Mouse (Mus musculus): ENCODE data around the gene Gbgt1.
"Not testable (repeated sequence)": the region's sequence is repeated elsewhere in the genome, so short reads cannot be mapped to it uniquely, and the experiment has no call there.

Gbgt1 gene

DNA sequence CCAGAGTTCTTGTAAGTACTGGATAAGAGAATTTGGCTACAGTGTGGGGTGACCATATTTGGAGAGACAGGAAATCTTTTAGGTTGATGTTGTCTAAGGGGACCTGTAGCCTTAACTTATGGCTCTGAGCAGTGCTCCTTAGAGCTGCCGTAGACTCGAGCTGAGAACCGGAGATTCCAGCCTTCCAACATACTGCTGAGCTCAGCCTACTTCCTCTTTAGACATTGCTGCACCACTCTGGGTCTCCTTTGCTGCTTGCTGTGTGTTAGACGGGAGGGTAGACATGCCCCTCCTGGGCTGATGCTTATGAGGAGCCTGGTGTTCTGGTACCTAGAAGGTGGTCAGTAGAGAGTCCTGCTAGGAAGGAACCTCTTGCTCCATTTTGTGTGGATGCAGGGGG, 1.7 kb downstream of the Gbgt1 start:
- no peak for DNase-seq (ENCODE audit: low spot score in 2 of 2)

GRCm38 (mm10) chr2:28502987-28503386, 6.3 kb downstream of the Gbgt1 start:
- no peak for DNase-seq (ENCODE audit: low spot score in 2 of 2)

DNA sequence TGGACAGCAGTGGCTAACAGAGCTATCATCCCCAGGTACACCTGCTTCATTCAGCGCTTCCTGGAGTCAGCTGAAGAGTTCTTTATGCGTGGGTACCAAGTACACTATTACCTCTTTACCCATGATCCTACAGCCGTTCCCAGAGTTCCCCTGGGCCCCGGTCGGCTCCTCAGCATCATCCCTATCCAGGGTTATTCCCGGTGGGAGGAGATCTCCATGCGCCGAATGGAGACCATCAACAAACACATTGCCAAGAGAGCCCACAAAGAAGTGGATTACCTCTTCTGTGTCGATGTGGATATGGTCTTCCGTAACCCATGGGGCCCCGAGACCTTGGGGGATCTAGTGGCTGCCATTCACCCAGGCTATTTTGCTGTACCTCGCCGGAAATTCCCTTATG, 8.0 kb downstream of the Gbgt1 start:
- no peak for DNase-seq (ENCODE audit: low spot score in 2 of 2)

DNA sequence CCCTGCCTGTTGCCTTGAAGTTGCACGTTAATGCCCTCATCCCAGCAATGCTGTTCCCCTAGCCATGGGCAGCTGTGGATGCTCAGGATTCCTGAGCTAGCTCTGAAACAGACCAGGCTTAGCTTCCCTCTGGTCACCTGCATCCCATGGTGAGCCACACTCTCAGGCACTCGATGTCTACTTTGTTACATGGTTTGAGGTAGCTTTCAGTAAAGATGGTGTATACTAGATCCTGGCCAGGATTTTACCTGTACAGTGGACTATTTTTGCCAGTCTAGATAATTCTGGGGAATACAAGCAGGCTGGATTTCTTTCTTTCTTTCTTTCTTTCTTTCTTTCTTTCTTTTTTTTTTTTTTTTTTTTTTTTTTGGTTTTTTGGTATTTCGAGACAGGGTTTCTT, 9.1 kb downstream of the Gbgt1 start, which contains the start of gene Gm10134:
Gene Gm10134, plus strand, starts transcription at position 301 of the 400 bp plus-strand sequence.
- DNase-seq (ENCODE audit: low spot score in 2 of 2) = no peak

GRCm38 (mm10) chr2:28506291-28506690, 9.6 kb downstream of the Gbgt1 start:
- no peak for DNase-seq (ENCODE audit: low spot score in 2 of 2)

DNA sequence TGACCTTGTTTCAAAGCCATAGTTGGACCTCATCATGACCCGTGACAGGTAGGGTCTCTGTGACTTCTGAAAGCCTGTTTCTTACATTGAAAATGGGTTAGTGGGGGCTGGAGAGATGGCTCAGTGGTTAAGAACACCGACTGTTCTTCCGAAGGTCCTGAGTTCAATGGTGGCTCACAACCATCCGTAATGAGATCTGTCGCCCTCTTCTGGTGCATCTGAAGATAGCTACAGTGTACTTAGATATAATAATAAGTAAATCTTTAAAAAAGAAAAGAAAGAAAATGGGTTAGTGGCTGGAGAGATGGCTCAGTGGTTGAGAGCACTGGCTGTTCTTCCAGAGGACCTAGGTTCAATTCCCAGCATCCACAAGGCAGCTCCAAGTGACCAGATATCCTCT, 14.9 kb downstream of the Gbgt1 start:
- not testable (repeated sequence) for DNase-seq (ENCODE audit: low spot score in 2 of 2)

DNA sequence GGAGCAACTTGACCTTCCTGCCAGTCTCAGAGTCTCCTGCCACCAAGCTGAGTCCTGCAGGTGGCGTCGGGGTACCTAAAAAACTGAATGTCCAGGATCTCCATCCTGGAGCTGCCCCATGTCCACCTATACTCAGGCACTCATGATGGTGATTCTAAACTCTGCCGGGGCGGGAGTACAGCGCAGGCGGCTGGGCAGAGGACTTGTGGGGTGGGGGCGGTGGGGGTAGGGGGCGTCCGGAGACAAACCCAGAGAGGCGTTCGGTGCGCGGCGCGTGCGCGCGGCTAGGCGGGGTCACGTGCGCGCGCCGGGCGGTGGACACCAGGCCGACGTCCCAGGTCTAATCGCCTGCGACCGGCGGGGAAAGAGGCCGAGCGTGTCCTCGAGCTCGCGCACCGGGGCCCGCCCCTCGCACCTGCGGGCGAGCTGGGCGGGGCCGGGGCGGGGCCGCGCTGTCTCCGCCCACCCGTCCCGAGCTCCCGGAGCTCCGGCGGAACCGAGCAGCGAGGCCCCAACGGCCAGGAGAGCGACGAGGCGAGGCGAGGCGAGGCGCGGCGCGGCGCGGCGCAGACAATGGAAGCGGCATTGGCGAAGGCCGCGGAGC, 16.2 kb downstream of the Gbgt1 start, which contains the start of gene Ralgds:
Gene Ralgds, plus strand, starts transcription at position 328 of the 604 bp plus-strand sequence.
- no peak for DNase-seq (ENCODE audit: low spot score in 2 of 2)

DNA sequence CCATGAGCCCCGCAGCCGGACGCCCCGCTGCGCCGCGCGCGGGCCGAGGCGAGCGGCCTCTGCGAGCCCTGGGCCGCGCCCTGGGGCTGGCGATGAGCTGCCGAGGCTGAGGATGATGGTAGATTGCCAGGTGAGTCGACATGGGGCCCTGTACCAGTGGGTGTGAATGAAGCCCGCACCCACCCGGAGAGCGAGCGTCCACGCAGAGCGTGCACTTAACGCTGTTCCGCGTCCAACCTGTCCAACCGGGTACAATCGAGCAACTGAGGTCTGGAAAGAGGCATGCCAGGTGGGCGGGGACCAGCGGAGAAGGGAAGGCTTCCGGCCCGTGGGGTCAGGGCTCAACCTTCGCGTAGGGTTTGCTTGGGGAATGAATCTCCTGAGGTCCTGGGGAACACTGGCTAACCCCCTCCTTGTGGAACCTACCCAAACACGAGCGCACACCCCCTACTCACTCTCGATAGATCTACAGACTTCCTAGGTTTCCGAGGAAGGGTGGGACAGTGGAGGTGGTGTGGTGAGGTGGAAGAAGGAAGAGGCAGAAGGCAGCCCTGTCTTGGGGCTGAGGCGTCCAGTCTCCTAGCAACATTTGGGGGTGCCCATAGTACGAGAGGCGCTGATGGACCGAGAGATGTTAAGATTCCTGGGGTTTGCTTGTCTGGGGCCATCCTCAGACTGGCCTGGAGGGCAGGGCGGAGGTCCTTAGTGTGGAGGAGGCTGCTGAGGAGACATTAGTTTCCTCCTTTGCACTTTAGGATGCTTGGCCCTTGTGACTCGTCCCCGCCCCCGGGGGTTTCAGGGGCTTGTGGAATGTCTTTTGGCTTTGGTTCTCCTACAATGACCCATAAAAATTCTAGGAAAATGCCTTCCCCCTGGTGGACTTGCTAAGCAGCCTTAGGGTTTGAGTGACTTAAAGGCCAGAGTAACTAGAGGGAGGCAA, 17.0 kb downstream of the Gbgt1 start:
- no peak for DNase-seq (ENCODE audit: low spot score in 2 of 2)

DNA sequence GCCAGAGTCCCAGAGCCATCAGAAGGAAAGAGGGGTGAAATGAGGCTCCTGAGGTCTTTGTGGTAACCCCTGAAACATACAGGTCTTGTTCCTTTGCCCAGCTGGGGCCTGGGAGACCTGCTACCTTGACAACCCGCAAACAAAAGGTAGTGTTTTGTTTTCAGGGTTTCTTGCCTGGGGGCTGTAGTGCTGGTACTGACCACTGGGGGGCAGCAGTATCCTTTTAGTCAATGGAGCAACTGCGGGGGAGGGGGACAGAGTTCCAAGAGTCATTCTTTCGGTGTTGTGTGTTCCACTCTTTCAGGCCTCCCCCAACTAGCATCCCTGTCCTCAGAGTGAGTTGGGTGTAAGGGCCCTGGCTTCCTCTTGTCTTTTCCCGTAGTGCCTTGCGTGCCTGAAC, 17.8 kb downstream of the Gbgt1 start:
- peak; percentile 66 to 80 for DNase-seq (ENCODE audit: low spot score in 2 of 2)

DNA sequence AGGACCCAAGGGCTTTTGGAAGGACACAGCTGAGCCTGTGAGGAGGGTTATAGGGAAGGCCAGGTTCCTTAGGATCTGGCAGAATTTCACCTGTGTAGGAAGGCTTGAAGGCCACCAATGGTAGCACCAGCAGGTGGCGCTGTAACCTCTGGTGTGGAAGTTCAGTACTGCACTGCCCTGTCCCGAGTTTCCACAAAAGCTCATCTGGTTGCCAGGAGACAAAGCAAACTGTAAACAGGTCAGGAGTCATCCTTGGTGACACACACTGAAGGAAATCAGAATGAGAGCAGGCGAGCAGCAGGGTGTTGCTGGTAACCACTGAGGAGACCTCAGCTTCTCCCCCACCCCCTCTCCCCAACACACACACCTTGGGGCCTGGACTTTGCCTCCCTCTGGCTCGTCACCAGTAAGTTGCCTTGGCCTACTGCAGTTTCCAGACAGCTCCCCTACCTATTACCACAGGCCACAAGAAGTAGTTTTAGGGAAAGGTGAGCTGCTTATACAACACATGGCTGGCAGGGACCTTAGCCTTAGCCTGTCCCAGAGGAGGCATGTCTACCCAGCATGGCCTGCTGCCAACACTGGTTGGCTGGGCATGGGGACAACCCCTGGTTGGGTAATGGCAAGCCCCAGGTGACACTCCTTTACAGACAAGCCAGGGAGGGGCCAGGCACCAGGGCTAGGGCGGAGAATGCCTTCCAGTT, 20.7 kb downstream of the Gbgt1 start:
- peak; percentile 62 to 78 for DNase-seq (ENCODE audit: low spot score in 2 of 2)

- DNase-seq (ENCODE audit: low spot score in 2 of 2) = no peak
Observed at GRCm38 (mm10) chr2:28518231-28518630, 21.5 kb downstream of the Gbgt1 start.

DNA sequence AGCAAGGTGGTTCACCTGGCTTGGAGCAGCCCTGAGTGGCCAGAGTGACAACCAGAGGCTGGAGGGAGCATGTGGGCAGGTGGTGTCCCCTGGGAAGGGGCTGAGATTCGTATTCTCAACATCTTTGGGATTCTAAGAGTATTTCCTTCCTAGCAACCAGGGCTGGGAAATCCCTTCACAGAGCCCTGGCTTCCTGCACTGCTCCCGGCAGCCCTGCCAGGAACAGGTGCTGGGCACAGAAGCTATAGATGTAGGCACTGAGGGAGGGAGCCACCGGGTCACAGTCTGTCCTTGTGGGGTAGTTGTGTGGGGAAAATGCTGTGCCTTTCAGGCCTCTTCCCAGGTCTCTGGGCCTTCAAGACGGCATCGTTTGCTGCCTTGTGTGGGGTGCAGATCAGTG, 23.9 kb downstream of the Gbgt1 start:
- no peak for DNase-seq (ENCODE audit: low spot score in 2 of 2)

DNA sequence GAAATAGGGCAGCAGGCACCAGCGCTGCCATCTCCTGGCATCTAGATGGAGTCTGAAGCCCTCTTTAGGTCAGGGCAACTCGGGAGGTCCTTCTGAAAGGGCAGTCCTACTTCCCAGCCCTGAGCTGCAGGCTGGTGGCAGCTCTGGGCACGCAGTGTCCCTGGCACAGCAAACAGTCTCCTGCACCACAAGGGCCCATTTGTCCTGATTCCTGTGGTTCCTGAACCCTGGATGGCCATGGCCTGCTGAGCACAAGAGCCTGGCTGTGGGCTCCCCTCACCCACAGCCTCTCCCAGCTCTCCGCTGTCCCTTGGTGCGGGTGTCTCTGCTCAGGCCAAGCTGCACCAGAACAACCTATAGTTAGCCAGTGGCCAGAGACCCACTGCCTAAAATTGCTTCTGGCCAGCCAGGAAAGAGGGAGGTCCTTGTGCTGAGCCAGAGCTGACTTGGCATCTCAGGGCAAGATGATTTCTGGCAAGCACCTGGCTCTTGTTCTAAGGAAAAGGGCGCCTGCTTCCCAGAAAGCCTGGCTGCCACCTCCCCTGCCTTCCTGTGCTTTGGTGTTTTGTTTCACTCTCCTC, 25.0 kb downstream of the Gbgt1 start:
- no peak for DNase-seq (ENCODE audit: low spot score in 2 of 2)

DNA sequence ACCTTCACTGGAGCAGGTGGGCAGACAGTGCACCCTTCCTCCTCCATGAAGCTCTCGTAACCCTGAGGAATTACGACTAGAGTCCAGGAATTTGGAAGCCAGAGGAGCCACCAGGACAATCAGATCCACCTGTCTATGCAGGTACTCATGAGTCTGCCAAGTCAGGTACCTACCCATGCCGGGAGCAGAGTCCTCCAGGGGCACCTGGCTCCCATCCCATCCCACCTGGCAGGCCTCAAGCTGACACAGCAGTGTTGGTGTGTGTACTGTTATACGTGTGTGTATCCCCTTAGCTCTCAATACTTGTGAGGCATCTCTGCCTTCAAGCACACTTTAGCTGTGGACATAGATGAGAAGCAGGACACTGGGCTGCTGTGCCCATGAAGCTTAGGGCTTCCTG, 25.5 kb downstream of the Gbgt1 start:
- DNase-seq (ENCODE audit: low spot score in 2 of 2) = no peak

DNA sequence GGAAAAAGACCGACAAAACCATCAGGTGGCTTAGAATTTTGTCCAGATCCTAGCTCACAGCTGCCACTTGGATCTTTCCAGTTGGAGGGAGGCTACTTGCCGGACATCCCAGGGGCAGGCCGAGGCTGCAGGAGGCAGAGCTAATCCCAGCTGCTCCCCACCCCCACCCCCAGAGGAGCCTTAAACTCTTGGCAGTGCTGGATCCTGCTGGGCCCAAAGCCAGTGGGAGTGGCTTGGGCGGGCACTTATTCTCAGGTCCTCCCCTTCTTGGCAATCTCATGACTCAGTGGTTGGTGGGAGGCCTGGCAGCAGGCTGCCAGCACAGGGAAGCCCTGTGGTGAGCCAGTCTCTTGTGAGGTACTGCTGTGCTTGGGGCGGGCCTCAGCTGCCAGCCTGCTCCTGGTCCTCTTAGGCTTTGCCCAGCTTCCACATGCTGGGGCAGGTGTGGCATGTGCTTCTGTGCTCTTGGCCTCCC, 27.0 kb downstream of the Gbgt1 start:
- no peak for DNase-seq (ENCODE audit: low spot score in 2 of 2)

DNA sequence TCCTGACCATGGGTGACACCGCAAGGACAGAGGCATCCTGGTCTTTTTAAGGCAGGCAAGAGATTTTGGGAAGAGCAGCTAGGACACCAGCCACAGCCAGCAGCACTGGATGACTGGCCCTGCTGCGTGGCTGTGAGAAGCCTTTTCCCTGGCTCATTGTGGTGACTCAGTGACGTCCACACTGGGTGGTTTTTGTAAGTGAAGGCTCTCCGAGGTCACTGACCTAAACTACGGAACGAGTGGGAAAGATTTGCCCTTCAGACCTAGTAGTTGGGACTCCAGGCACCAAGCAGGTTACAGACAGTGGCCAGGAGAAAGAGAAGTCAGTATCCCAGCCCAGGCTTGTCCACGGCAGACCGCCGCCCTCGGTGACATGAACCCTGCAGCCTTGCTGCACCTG, 27.7 kb downstream of the Gbgt1 start:
- no peak for DNase-seq (ENCODE audit: low spot score in 2 of 2)

GRCm38 (mm10) chr2:28525219-28525942, 28.7 kb downstream of the Gbgt1 start:
- no peak for DNase-seq (ENCODE audit: low spot score in 2 of 2)

DNA sequence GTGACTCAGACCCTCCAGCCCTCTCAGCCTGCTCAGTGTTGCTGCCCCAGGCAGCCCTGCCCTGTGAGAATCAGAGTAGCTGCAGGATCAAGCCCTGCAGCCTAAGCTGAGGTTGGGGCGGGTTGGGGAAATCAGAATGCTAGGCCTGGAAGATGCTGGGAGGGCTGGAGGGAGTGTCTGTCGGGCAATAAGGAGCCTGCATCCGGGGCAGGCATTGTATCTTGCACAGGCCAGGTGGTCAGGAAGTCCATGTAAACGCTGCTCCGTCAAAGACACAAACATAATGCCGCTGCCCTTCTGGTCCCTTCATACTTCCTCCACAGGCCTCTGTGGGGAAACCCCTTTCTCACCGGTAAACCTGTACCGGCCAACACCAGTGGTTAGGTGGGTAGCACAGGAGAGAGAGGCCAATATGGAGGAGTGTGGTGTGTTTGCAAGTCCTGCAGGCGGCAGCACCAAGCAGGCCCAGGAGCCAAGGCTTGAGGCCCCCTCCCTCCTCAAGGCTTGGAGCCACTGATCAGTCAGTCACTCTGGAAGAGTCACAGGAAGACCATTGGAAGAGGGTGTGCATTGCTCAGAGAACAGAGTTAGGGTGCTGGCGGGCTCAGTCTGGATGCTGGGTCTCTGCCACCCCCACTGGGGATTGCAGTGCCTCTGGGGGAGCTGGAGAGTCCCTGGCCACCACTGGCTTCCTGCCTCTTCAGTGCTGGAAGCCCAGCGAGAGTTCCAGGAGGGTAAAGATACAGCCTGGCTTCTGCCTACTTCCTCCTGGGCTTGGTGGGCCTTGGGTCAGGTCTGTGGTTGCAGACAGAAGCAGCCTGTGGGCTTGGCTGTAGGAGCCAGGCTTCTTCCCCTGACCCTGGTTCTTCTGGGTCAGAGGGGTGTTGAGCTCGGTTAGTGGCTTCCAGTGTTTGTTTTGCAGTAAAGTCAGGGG, 29.5 kb downstream of the Gbgt1 start:
- no peak for DNase-seq (ENCODE audit: low spot score in 2 of 2)

GRCm38 (mm10) chr2:28527436-28528353, 31.0 kb downstream of the Gbgt1 start:
- DNase-seq (ENCODE audit: low spot score in 2 of 2) = no peak

Data from spleen, postnatal 14 days (tissue).